Mouse (Mus musculus): ENCODE measurements around the gene Sema3a.

- TF ChIP-seq CTCF (IDR thresholded peaks at IDR 0.05) = no peak
- TF ChIP-seq EP300 (IDR thresholded peaks at IDR 0.05) = no peak
Measured at GRCm38 (mm10) chr5:13547472-13548209, 422.4 kb downstream of the Sema3a start.

Measured in lung, postnatal 0 days (tissue).